Mouse (Mus musculus) liver, embryonic 14.5 days (tissue): ENCODE results near the gene Pip4k2c. TPM values are rescaled to one million over a fixed set of nuclear protein-coding genes. Genes with fewer than 3 reads are reported as not detected.

Experiments
- ATAC-seq: fragments of 200-750 bp; cut with Nextera tagmentation; 2 replicates; pipeline ENCODE4 v1.8.0; 2017; ENCODE audit warnings: moderate number of reproducible peaks, mild to moderate bottlenecking, moderate library complexity; ENCODE audit not compliant: insufficient read depth
- DNase-seq, 3 experiments: peaks; one replicate each; pipeline ENCODE4 v3.0.0-alpha.2; 2012 to 2013; ENCODE audit warnings: low read depth in 3 of 3, low spot score in 3 of 3
- H3K27ac ChIP-seq: fragments of 300-500 bp; sonication (generic); 2 replicates; pipeline ENCODE4 v1.5.1; 2014; ENCODE audit warnings: moderate library complexity, mild to moderate bottlenecking, control low read depth, inconsistent platforms
- H3K27me3 ChIP-seq: fragments of 300-500 bp; sonication (generic); 2 replicates; pipeline ENCODE4 v1.6.1; 2014; ENCODE audit warnings: mild to moderate bottlenecking, low read length, moderate library complexity; ENCODE audit not compliant: control insufficient read depth, insufficient read depth
- H3K36me3 ChIP-seq: fragments of 300-500 bp; sonication (generic); replicated peaks from 2 replicates; pipeline ENCODE4 v1.6.1; 2014; ENCODE audit warnings: low read depth; ENCODE audit not compliant: control insufficient read depth, insufficient read depth
- H3K4me1 ChIP-seq, 2 experiments: fragments of 200-500 bp in 1 of 2; fragments of 300-500 bp in 1 of 2; sonication (generic) in 1 of 2; replicated peaks; 2 replicates each; pipeline ENCODE4 v1.6.1; 2012 to 2014; ENCODE audit warnings: antibody characterized with exemption in 1 of 2, inconsistent platforms in 1 of 2, low read length in 1 of 2; ENCODE audit not compliant: control insufficient read depth in 2 of 2, insufficient read depth in 2 of 2
- H3K4me2 ChIP-seq: fragments of 300-500 bp; sonication (generic); 2 replicates; pipeline ENCODE4 v1.6.1; 2014; ENCODE audit warnings: low read depth, mild to moderate bottlenecking, control low read depth, moderate library complexity
- H3K4me3 ChIP-seq, 2 experiments: fragments of 200-500 bp in 1 of 2; fragments of 300-500 bp in 1 of 2; sonication (generic) in 1 of 2; 2 replicates each; pipeline ENCODE4 v1.5.1; 2012 to 2014; ENCODE audit warnings: low read depth in 2 of 2, low read length in 2 of 2, mild to moderate bottlenecking in 2 of 2, control low read depth in 1 of 2, inconsistent platforms in 1 of 2, moderate library complexity in 1 of 2; ENCODE audit not compliant: insufficient read depth in 1 of 2
- H3K9ac ChIP-seq: fragments of 300-500 bp; sonication (generic); replicated peaks from 2 replicates; pipeline ENCODE4 v1.6.1; 2014; ENCODE audit warnings: mild to moderate bottlenecking, control low read depth, moderate library complexity
- H3K9me3 ChIP-seq: fragments of 300-500 bp; sonication (generic); 2 replicates; pipeline ENCODE4 v1.6.1; 2016; ENCODE audit warnings: low read length, mixed read lengths; ENCODE audit not compliant: control insufficient read depth
- CTCF ChIP-seq: IDR thresholded peaks from 2 replicates; pipeline ENCODE4 v1.5.1; 2016; ENCODE audit warnings: antibody characterized with exemption, low read depth, control low read depth
- EP300 ChIP-seq: IDR thresholded peaks from 2 replicates; pipeline ENCODE4 v1.6.1; 2016; ENCODE audit warnings: antibody characterized with exemption, low read depth
- WGBS: fragments of 180-500 bp; shearing (Covaris S2); extraction: QIAGEN DNeasy Blood & Tissue Kit; methylation state at CpG from one replicate; pipeline ENCODE4 v1.1.7; 2014; ENCODE audit not compliant: insufficient replicate concordance; 5-methylcytosine and 5-hydroxymethylcytosine counted together
- polyA plus RNA-seq, 2 experiments: library from polyadenylated mRNA; depleted of rRNA in 1 of 2; stranded (reverse) in 1 of 2; unstranded in 1 of 2; fragments of >200 nt; fragmentation: Nextera tagmentation in 1 of 2; extraction: Ambion mirVana in 1 of 2; gene quantifications; 2 replicates each; pipeline versions ENCODE4 v1.2.1 to v1.2.3; 2012 to 2014

The Pip4k2c gene
- polyA plus RNA-seq, 2 experiments: 25.7 to 31.2 TPM

DNA sequence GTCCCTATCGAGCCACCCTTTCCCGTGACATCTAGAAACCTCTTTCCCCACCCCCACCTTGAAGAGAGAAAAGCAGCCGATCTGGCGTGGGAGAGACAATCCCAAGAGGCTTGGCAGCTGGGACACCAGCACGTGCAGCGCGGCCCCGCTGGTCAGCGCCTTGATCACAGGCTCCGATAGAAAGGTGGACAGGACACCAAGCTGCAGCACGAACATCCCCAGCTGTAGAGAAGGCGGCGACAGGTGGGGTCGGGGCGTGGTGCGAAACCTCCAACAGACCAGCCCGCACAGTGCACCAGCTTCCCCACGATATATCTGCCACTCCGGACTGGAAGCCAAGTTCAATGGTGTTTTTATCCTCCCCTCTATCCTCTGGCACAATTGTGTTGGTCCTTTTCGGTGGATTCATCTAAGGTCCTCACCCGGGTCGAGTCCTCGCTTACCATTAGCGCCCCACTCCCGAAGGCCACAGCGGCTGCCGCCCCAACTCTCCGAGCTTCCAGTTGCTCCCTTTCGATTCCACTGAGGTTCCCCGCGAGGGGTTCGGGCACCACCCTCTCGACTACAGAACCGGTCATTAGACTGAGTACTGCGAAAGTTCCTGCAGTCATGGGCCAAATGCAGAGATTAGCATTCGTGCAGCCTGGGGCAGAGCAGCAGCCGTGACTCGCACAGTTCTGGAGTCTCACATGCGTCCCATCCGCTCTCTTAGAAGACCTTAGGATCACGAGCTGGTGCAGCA is 32.9 kb downstream of the Pip4k2c start:
- Histone ChIP-seq H3K36me3 (no peaks in the 10 kb centered on the region), H3K27me3 (peaks cover 46% of the 10 kb centered on the region), H3K9ac (0 out of 2 replicates have a peak overlapping the region, but pooled peaks have one; percentile 9), H3K9me3 (no peaks in the 10 kb centered on the region), H3K4me2 (peak overlapping the region; percentile 67), H3K27ac (no peak overlapping the region), H3K4me1 (peaks cover 11% of the 10 kb centered on the region in 2 experiments), H3K4me3 (peak overlapping the region; percentile 20 to 43)
- ATAC-seq: no peak
- DNase-seq: no peak
- 3% methylated on average over 41 of the region's 41 CpGs for WGBS
- TF ChIP-seq CTCF (no peak), EP300 (no peak)

DNA sequence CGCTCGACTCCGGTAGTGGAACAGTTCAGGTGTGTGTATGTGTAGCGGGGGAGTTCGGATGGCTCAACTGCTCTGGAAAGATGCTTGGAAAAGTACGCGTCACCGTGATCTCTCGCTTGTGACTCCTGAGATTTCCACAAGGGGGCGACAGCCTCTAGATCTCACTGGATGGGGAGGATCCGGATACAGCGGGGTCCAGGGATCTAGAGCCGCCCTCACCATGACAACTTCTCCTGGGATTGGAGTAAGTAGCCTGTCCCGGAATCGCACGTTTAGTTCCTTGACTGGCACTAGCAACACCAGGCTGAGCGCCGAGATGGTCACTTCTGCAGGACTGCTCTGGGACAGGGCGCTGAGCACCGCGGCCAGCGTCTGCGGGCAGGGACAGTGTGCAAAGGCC is 33.7 kb downstream of the Pip4k2c start:
- H3K9me3 ChIP-seq: no peaks in the 10 kb centered on the region
- H3K27ac ChIP-seq: no peak overlapping the region
- no peak for TF ChIP-seq EP300
- TF ChIP-seq CTCF: peak; percentile 95
- ATAC-seq (peak; percentile 52), DNase-seq (no peak)
- peaks cover 46% of the 10 kb centered on the region for H3K27me3 ChIP-seq
- H3K4me2 ChIP-seq: peak overlapping the region; percentile 67
- peaks cover 11% of the 10 kb centered on the region in 2 experiments for H3K4me1 ChIP-seq
- peak overlapping the region; percentile 20 to 43 for H3K4me3 ChIP-seq
- H3K9ac ChIP-seq: 0 out of 2 replicates have a peak overlapping the region, but pooled peaks have one; percentile 9
- no peaks in the 10 kb centered on the region for H3K36me3 ChIP-seq
- WGBS: 2% methylated on average over 23 of the region's 23 CpGs

DNA sequence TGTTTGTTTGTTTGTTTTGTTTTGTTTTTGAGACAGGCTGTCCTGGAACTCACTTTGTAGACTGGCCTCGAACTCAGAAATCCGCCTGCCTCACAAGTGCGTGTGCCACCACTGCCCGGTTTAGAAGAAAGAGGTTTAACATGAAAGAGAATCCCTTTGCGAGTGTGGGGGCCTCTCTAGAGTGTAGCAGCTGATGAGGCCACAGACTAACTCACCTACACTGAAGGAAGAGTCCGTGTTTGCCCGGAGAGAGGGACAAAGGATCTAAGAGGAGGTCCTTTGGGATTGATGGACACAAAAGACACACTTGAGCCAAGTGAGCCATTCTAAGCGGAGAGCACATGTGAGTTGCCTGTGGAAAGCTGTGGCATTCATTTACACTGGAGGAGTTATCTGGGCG is 34.1 kb downstream of the Pip4k2c start:
- no peak for TF ChIP-seq EP300
- no peaks in the 10 kb centered on the region for H3K36me3 ChIP-seq
- H3K27me3 ChIP-seq: peaks cover 46% of the 10 kb centered on the region
- H3K27ac ChIP-seq: no peak overlapping the region
- ATAC-seq: no peak
- no peak for DNase-seq
- peak overlapping the region; percentile 67 for H3K4me2 ChIP-seq
- H3K4me3 ChIP-seq: no peak overlapping the region
- peaks cover 11% of the 10 kb centered on the region in 2 experiments for H3K4me1 ChIP-seq
- no peaks in the 10 kb centered on the region for H3K9me3 ChIP-seq
- WGBS: 20% methylated on average over 9 of the region's 9 CpGs
- 0 out of 2 replicates have a peak overlapping the region, but pooled peaks have one; percentile 13 for H3K9ac ChIP-seq

DNA sequence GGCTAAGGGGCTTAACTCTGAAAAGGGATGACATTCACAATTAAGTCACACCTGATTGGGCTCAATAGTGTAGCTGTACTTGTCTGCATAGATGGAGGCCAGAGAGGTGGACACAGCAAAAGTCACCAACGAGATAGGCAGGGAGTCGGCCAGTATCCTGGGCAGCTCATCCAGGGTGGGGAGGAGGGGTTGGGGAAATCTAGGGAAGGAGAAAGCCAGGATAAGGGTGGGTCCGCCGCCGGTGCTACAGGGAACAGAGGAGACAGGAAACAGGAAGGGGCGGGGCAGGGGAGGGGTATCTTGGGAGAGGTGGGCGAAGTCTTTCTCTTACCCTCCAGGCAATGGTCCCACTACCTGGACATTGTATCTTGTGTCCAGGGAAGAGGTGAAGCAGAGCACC is 34.6 kb downstream of the Pip4k2c start:
- DNase-seq (no peak), ATAC-seq (no peak)
- Histone ChIP-seq H3K36me3 (no peaks in the 10 kb centered on the region), H3K9ac (no peak overlapping the region), H3K27me3 (peaks cover 46% of the 10 kb centered on the region), H3K4me2 (peak overlapping the region; percentile 67), H3K4me1 (peaks cover 11% of the 10 kb centered on the region in 2 experiments), H3K4me3 (no peak overlapping the region), H3K9me3 (no peaks in the 10 kb centered on the region), H3K27ac (no peak overlapping the region)
- WGBS: 5% methylated on average over 7 of the region's 7 CpGs
- no peak for TF ChIP-seq CTCF
- no peak for TF ChIP-seq EP300

DNA sequence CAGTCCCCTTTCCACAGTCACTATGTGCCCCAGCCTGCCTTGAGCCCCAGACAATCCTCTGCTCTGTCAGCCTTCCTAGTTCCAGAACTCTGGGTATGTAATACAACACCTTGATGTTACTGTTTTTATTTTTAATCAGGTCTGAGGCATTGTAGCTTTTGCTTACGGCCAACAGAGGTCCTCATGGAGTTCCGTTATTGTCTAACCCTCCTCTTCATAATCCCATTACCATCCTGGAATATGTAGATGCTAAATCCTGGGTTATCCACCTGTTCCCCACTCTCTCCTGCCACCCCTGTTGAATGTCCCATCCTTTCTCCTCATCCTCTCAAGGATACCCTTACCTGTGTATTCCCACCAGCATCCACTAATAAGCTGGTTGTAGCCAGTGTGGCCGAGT is 35.2 kb downstream of the Pip4k2c start:
- H3K9me3 ChIP-seq: no peaks in the 10 kb centered on the region
- H3K9ac ChIP-seq: no peak overlapping the region
- no peaks in the 10 kb centered on the region for H3K36me3 ChIP-seq
- TF ChIP-seq EP300: no peak
- TF ChIP-seq CTCF: no peak
- no peak overlapping the region for H3K4me3 ChIP-seq
- no peak overlapping the region for H3K27ac ChIP-seq
- 32% methylated on average over 3 of the region's 3 CpGs for WGBS
- ATAC-seq (no peak), DNase-seq (no peak)
- no peak overlapping the region for H3K4me2 ChIP-seq
- H3K4me1 ChIP-seq: peaks cover 11% of the 10 kb centered on the region in 2 experiments
- H3K27me3 ChIP-seq: peaks cover 45% of the 10 kb centered on the region
